Mouse (Mus musculus): Measurements from ENCODE around the gene Igsf9b.

Gene Igsf9b

DNA sequence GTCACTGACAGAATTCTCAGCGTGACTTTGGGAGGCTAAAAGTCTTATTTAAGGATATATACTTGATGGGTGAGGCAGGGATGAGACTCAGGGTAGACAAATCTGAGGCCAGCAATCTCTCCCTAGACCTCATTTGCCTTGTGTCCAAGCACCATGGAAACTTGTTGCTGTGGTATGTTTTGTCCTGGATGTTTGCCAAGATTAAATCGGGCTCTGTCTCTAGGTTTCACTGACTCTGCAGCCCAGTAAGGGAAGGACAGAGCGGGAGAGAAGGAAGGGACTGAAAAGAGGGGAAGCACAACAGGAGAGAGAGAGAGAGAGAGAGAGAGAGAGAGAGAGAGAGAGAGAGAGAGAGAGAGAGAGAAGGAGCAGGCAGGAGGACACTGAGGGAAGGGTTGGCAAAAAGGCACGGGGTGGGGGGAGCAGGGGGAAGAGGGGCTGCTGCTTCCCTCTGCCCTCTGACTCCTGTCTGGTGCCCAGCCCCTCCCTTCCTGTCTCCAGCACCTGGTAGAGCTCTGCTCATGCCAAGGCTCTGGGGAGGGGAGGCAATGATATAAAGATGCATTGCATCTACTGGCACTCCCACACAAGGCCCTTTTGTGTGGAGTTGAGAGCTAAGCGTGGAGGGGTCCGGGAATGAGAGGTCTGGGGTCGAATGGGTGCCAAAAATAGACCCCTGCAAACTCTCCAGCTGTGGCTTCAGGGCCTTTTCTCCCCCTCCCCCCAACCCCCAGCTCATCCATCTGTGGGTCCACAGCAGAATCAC lies 9.3 kb upstream of the Igsf9b start:
- no peak for DNase-seq (ENCODE audit: low spot score in 2 of 2)

DNA sequence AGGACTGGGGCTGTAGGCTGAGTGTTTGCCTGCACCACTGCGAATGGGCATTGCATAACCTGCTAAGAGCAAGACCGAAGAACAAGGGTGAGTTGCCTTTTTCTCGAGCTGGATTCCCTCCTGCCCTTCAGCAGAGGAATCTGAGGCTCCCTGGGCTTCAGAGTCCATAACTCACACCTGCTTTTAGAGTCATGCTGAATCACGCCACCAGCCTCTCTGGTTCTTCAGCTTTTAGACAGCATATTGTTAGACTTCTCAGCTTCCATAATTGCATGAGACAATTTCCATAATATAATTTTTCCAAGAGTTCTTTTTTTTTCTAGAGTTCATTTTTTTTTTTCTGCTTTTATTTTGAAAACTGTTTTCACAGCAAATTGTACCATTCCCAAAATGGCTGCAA lies 4.6 kb upstream of the Igsf9b start:
- DNase-seq (ENCODE audit: low spot score in 2 of 2) = no peak

DNA sequence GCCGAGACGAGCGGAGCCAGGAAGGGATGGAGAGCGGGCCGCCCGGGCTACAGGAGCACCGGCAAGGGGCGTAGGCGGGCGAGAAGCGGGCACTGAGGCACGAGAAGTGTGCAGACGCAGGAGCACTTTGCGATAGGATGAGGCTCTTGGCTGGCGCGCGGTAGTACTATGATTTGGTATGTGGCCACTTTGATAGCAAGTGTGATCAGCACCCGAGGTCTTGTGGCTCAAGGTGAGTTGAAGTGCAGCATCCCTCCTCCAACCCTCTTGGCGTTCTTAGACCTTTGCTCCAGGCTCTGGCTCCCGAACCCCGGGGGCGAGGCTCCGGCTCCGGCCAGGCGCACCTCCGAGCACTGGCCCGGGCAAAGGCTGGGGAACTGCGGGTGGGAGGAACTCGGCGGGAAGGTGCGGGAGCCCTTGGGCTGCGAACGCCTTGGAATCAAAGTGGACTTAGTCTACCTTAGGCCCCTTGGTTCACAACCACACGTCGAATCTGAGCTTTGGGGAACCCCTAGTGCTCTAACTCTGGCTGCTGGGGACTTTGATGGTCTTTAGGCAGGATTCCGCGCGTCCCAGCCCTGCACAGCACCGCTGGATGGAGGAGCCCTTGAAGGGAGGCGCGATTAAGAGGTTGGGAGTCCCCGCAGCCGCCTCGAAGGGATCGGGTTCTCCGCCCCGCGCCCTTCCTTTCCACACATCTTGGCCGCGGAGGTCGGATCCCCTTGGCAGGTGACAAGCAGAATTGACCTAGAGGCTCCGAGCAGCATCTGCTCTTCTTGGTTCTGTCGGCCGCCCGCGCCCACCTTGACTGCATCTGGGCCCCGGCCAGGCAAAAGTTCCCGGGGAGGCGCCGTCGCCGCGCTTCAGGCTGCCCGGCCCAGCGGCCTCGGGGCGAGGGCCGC lies 533 bp downstream of the Igsf9b start:
- DNase-seq (ENCODE audit: low spot score in 2 of 2) = no peak

DNA sequence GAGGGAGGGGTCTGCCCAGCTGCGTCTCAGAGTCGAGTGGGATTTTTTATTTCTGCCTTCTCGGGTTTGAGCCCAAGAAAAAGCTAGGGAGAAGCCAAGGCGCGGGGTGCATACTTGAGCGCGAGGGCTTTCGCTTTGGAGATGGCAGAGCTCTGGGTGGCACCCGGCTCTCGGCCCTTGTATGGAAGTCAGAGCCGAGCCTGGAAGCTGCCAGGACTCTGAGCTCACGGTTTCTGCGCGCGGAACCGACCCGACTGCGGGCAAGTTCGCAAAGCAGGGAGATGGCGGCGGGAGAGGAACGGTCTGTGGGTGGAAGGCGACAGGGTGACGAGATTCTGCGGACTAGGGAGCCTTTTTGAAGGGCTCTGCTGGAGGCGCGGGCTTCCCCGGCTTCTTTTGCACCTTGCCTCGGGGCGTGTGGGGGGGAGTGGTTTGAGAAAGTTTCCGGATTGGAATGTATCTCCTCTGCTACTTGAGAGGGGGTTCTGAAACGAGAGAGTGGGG lies 1.2 kb downstream of the Igsf9b start:
- peak; percentile 6 to 46 for DNase-seq (ENCODE audit: low spot score in 2 of 2)

DNA sequence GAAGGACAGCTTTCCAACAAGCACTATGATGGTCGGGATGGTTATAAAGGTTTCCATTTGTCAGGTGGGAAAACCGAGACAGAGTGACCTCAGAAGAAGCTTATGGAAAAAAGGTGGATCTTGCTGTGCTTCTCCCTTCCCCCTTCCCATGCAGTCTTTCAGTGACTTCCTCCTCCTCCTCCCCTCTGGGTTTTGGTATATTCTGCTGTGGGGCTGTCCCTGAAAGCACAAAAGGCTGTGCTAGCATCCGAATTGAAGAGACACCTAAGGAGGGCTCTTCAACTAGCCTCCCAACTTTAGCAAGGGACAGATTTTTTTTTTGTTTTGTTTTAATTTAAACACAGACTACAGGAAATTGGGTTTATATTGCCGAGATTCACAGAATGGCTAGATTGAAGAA lies 1.7 kb downstream of the Igsf9b start:
- DNase-seq (ENCODE audit: low spot score in 2 of 2) = no peak

DNA sequence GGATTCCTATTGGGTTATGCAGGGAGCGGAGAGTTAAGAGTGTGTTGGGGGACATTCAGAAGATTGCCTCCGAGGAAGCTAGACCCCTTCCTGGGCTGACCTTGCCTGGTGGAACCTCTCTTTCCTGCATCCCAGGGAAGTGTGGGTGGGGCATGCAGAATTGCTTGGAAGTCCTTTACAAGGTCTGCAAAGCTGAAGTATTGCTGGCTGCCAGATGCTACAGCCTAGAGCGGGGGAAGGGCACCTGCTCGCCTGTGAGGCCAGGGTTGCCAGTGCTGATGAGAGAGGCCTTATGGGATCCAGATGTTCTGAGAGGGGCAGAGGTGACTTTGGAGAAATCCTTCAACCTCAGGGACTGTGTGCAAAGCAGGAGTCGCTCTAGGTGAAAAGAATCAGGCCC lies 2.5 kb downstream of the Igsf9b start:
- no peak for DNase-seq (ENCODE audit: low spot score in 2 of 2)

DNA sequence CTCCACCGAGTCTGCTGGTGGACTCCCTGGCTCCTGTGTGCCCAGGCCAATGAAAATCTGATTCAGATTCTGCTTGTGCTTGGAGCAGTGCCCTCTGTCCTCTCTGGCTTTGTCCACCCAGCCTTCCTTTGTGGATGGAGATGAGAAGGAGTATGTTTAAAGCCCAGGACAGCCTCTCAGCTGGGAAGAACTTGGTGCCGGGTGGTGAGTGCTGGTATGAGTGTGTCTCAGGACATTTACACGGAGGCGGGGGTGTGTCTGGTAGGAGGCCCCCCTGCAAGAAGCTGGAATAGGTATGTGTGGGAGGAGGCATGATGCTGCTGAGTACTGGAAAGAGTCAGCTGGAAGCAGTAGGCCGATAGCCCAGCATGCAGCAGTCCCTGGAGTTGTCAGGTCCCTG lies 3.3 kb downstream of the Igsf9b start:
- no peak for DNase-seq (ENCODE audit: low spot score in 2 of 2)

DNA sequence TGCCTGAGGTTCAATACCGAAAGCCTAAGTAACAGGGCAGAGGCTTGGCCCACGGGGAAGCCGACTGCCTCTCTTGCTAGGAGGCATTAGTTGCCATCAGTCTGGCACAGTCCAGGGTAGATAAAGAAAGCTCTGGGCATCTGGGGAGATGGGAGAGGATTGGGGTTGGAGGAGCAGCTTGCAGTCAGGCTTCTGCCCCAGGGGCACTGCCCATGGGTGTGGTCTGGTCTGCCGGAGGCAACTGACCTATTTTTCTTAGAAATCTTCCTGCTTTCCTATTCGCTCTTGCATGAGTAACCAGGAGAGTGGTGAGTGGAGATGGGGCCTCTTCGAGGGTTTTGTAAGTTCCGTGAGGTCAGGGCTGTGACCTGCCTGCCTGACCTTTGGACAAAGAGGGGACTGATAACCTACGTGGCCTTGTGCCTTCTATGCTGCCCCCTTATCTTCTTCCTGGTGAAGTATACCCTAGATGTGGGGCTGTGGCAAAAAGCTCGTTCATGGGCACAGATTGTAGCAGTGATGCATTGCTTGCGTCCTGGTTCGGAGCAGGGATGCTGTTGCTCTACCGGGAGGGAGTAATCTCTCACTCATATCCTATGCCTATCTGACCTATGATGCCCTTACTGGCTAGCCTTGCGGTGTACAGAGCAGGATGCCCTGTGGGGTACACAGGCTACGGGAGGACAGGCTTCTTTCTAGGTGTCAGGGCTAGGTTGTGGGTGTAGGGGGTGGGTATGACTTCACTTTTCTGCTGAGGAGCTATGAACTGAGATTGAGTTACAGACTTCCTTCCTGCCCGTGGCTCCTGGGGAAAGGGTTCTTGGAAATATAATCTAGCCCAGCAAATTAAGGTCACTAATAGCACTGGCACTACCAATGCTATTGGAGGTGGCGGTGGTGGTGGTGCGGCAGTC lies 4.8 kb downstream of the Igsf9b start:
- no peak for DNase-seq (ENCODE audit: low spot score in 2 of 2)

DNA sequence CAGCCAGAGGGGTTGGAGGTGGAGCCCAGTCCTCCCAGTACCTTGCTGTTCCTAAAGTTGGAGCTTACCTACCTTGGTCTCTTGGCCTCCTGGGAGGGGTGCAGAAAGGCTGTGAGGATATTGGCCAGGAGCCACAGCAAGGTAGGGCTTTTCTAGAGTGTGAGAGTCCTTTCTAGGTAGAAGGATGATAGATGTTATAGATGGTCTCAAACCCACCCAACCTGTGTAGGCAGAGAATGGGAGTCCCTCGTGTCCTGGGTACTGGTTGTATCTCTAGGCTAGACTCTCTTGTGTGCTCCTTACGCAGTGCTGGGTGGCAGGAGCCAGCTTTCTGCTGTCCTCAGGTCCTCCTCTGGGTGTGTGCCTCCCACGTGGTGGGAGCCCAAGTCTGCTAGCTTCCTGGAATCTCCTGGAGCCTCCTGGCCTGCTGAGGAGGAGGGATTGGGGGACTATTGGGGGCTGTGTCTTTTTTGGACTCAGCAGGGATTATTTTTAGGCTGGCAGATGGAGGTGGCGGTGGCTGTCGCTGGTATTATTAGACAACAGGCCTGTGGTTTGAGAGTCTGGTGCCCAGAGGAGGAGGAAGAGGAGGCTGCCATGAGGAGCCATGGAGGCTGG lies 5.6 kb downstream of the Igsf9b start:
- no peak for DNase-seq (ENCODE audit: low spot score in 2 of 2)

DNA sequence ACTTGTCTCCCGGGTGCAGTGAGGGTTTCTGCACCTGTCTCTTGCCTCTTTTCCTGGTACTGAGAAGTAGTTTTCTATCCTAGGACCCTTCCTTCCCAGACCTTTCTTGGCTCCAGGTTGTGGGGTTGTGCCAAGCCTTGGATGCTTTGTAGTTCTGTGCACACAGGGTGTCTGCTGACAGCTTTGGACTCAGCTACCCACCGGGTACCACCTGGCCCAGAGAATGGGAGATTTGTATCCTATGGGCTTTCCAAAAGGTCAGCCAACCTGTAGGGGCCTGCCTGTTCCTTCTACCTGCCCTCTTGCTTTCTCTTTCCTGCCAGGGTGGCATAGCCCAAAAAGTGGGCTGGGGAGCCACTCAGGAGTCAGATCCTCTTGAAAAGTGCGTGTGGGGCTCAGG lies 6.5 kb downstream of the Igsf9b start:
- DNase-seq (ENCODE audit: low spot score in 2 of 2) = no peak

DNA sequence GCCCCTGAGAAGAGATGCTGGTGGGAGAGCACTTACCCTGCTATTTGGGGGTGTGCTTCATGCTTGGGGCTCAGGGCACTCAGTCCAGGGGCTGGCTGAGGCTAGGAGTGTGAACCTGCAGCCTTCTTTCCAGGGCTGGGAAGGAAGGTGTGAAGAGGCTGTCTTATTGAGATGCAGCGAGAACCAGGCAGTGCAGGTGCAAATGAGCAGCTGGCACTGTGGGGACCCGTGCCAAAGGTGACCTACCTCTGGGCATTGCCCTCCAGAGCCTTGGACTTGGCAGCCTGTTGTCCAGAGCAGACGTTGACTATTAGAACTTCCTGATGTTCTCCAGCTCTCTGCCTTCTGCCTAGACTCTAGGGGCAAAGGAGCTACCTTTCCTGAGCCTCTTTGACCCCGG lies 7.6 kb downstream of the Igsf9b start:
- no peak for DNase-seq (ENCODE audit: low spot score in 2 of 2)

DNA sequence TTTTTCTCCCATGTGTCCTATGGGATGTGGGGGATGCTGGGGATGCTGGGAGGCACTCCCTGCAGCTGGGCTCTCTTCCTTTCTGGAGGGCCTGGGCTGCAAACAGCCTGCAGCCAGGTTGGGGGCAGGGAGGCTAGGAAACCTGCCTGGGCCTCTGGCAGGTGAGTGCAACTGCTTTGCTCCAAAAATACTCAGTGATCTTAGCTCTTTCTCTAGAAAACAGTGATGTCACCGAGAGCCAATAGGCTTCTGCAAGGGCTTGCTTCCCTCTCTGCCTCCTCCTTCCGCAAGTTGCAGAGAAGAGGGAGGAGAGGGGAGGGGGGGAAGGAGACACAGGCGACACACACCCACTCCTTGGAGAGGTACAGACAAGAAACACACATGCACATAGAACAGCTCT lies 8.3 kb downstream of the Igsf9b start:
- DNase-seq (ENCODE audit: low spot score in 2 of 2) = no peak

DNA sequence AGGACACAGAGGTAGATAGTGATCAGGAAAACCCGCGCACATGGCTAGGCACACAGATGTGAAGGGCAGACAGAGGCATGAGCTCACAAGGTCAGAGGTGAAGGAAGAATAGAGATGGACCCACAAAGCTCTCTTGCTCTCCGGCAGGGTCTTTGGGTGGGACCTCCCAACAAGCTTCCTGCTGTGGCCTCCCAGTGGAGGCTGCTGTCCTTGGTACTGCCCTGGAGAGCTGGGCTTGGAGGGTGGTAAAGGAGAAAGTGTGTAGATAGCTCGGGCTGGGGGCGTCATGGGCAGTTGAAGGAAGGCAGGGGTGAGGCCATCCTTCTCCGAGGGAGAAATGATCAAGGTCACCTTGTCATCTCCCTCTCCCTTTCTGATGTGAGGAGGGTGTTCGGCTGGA lies 9.0 kb downstream of the Igsf9b start:
- no peak for DNase-seq (ENCODE audit: low spot score in 2 of 2)

DNA sequence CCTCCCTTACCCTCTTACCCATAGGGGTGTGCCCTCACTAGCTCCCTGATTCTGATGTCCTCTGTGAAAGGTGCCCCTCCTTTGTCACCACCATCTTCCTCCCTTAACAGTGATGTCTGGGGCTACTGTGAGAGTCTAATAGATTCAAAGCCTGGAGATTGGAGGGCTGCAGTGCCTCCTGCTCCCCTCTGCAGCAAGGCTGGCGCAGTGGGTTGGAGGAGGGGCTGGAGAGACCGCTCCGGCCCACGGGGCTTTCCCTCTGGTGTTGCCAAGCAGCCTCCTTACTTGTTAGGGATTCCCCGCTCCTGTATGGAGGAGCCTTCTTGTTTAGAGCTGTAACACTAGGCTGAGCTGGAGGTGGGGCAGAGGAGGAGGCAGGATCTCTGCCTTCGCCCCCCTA lies 9.6 kb downstream of the Igsf9b start:
- no peak for DNase-seq (ENCODE audit: low spot score in 2 of 2)

DNA sequence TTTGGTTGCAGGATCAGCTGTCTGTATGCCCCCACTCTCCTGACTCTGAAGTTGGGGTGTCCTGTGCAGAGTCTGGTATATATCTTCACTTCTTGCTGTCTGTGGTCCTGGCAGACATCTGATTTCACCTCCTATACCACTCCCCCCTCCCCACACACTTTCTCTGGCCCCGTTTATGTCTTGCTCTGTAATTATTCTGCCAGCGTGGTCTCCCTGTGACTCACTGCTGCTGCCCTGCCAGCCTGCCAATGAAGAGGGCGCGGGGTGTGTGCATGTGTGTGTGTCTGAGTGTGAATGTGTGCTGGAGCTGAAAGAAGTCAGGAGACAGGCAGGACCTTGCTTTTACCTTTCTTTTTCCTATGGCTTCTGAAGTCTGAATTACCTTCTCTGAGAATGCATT lies 11.0 kb downstream of the Igsf9b start:
- no peak for DNase-seq (ENCODE audit: low spot score in 2 of 2)

DNA sequence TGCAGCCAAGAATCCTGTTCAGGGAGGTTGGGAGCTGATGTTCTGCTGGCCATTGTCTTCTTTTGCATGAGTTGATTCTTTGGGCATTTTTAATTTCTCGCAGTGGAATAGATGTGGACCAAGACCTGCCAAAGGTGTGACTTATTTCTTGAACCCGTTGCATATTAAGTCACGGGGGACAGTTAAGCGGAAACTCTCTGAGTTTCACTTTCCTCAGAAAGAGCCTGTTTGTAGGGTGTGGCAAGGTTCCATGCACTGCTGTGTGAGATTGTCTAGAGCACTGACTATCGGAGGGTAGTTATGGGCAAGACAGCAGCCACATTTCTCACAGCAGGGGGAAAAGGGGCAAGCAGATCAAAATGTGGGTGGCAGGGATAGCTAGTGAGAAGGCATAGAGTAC lies 14.4 kb downstream of the Igsf9b start:
- no peak for DNase-seq (ENCODE audit: low spot score in 2 of 2)

DNA sequence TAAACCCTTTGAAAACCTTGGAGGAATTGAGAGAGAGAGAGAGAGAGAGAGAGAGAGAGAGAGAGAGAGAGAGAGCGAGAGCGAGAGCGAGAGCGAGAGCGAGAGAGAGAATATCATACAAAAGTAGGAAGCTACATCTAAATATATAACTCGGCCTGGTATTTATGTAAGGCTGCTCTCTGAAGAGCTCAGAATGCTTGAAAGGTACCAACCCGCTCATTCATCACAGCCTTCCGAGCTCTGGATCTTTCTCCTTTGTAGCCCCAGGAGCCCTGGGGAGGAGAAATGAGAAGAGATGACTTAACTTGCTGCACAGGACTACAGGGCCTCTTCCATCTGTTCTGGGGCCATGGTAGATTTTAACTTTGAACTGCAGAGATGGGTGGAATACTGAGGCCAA lies 22.3 kb downstream of the Igsf9b start:
- no peak for DNase-seq (ENCODE audit: low spot score in 2 of 2)

DNA sequence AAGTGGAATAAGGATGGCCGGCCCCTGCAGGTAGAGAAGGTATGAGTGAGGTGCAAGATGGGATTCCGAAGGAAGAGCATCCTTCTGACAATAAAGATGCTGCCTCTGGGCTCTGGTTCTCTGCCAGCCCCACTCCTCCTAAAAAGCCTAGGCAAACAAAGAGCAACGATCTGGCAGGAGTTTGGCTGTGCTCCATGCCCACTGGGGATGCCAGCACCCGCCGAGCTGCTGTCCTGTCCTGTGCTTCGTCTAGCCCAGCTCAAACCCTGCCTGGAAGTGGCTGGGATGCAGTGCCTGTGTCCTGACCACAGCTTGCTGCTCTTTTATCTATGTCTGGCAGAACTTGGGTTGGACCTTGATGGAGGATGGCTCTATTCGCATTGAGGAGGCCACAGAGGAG lies 23.3 kb downstream of the Igsf9b start:
- DNase-seq (ENCODE audit: low spot score in 2 of 2) = no peak

DNA sequence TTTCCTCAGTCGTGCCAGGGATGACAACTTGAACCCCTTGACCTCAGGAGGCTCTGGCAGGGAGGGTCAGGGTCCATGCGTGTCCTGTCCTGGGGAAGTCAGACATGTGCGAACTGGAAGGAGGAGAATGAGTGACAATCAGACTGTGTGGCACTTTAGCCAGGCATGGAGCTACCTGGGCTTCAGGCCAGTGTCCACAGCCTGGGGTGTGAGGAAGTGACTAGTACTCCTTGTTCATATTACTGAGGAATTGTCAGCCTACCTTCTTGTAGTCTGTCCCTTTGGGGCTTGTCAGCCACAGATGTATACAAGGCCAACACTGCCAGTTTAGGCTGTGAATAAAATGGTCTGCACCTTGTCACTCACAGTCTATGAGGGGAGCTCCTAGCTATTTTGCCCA lies 24.4 kb downstream of the Igsf9b start:
- no peak for DNase-seq (ENCODE audit: low spot score in 2 of 2)

DNA sequence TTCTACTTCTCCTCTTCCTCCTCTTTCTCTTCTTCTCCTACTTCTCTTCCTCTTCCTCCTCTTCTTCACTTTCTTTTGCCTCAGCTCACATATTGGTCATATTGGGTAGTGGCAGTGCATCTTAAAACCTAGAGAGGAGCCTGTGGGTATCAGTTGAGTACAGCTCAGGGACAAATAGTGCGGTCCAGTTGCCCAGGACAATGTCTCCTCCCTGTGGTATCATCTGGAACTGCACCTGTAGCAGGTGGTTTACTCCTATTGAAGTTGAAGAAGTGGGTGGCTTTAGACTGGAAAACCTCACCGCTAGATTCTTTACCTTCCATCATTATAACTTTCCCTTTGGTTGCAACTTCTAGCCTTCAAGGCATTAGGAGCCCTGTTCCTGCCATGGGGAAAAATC lies 26.9 kb downstream of the Igsf9b start:
- DNase-seq (ENCODE audit: low spot score in 2 of 2) = peak in 1 of 2 experiments; percentile 16

DNA sequence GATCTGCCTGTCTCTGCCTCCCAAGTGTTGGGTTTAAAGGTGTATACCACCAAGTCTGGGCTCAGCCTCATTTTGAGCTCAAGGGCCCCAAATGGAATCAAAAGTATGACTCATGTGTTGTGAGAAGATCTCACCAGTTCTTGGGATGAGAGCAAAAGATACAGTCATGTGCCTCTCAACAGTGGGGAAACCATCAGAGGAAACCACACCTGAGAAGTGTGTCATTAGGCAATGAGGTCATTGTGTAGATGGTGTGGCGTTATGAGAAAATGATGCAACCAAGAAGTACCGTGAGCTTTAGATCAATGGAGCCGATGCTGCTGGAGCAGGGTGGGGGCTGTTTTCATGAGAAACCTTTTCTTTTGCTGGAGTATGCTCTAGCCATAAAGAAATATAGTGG lies 28.6 kb downstream of the Igsf9b start:
- DNase-seq (ENCODE audit: low spot score in 2 of 2) = no peak

DNA sequence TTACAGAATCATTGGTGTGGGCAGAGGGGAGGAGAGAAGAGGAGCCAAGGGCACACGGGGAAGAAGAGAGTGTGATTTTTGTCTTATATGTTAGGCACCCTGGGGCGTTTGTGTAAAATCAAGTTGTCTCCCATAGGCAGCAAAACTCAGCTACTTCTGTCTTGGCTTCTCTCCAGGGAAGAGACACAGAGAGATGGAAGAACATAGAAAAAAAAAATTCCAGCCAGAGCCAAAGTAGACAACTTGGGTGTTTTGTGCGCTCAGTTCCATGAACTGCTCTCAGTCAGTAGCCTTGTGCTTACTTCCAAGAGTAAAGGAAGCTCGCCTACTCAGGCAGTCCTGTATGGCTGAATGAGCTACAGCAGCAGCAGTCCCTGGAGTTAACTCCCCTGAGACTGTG lies 31.4 kb downstream of the Igsf9b start:
- no peak for DNase-seq (ENCODE audit: low spot score in 2 of 2)

Measured in urinary bladder, adult 18-20 months (tissue).